Mouse (Mus musculus): Measurements from ENCODE around the gene Hsf2bp.
A peak's percentile ranks its signal among the peaks of the same experiment; 100 is the strongest.

Hsf2bp gene

GRCm38 (mm10) chr17:32028301-32028700 lies 7.8 kb downstream of the Hsf2bp start:
- DNase-seq = no peak

GRCm38 (mm10) chr17:32027666-32028065 lies 8.5 kb downstream of the Hsf2bp start:
- peak; percentile 79 for DNase-seq

- peak; percentile 86 for DNase-seq
Observed at GRCm38 (mm10) chr17:32025386-32025785, 10.8 kb downstream of the Hsf2bp start.

- peak; percentile 56 for DNase-seq
Observed at GRCm38 (mm10) chr17:32024671-32025073, 11.5 kb downstream of the Hsf2bp start.

- no peak for DNase-seq
Observed at GRCm38 (mm10) chr17:32023088-32023487, 13.1 kb downstream of the Hsf2bp start.

- no peak for DNase-seq
Observed at GRCm38 (mm10) chr17:32022551-32022950, 13.6 kb downstream of the Hsf2bp start.

- DNase-seq = no peak
Observed at GRCm38 (mm10) chr17:32021981-32022380, 14.2 kb downstream of the Hsf2bp start.

GRCm38 (mm10) chr17:32018127-32018894 lies 17.8 kb downstream of the Hsf2bp start:
- no peak for DNase-seq

GRCm38 (mm10) chr17:32016481-32016880 lies 19.7 kb downstream of the Hsf2bp start:
- no peak for DNase-seq

- DNase-seq = no peak
Observed at GRCm38 (mm10) chr17:32013659-32014058, 22.5 kb downstream of the Hsf2bp start.

- DNase-seq = no peak
Observed at GRCm38 (mm10) chr17:32012254-32012653, 23.9 kb downstream of the Hsf2bp start.

GRCm38 (mm10) chr17:32011694-32012093 lies 24.5 kb downstream of the Hsf2bp start:
- no peak for DNase-seq

- no peak for DNase-seq
Observed at GRCm38 (mm10) chr17:32006800-32007199, 29.3 kb downstream of the Hsf2bp start.

- no peak for DNase-seq
Observed at GRCm38 (mm10) chr17:32003251-32003650, 32.9 kb downstream of the Hsf2bp start.

GRCm38 (mm10) chr17:31998351-31998750 lies 37.8 kb downstream of the Hsf2bp start:
- no peak for DNase-seq

- DNase-seq = no peak
Observed at GRCm38 (mm10) chr17:31996331-31996730, 39.8 kb downstream of the Hsf2bp start.

- DNase-seq = no peak
Observed at GRCm38 (mm10) chr17:31995784-31996183, 40.4 kb downstream of the Hsf2bp start.

GRCm38 (mm10) chr17:31994132-31994531 lies 42.0 kb downstream of the Hsf2bp start:
- DNase-seq = no peak

- DNase-seq = no peak
Observed at GRCm38 (mm10) chr17:31993354-31993753, 42.8 kb downstream of the Hsf2bp start.

GRCm38 (mm10) chr17:31992004-31992403 lies 44.1 kb downstream of the Hsf2bp start:
- DNase-seq = no peak

- DNase-seq = no peak
Observed at GRCm38 (mm10) chr17:31989035-31989434, 47.1 kb downstream of the Hsf2bp start.

GRCm38 (mm10) chr17:31986915-31987314 lies 49.2 kb downstream of the Hsf2bp start:
- DNase-seq = no peak

- peak; percentile 36 for DNase-seq
Observed at GRCm38 (mm10) chr17:31983491-31983890, 52.7 kb downstream of the Hsf2bp start.

- DNase-seq = no peak
Observed at GRCm38 (mm10) chr17:31982326-31983190, 53.6 kb downstream of the Hsf2bp start.

All from embryo, embryonic 11 days (tissue).